Mouse (Mus musculus): Measurements from ENCODE around the gene Uqcrfs1. TPM values are rescaled to one million over a fixed set of nuclear protein-coding genes. Genes with fewer than 3 reads are reported as not detected.

Uqcrfs1 gene
- polyA plus RNA-seq, 1 experiment from 2014 or later, result 338 TPM

- H3K9me3 ChIP-seq (ENCODE audit: low read length), result no peaks in the 10 kb centered on the region
- WGBS, result 84% methylated on average over 5 of the region's 5 CpGs
- H3K36me3 ChIP-seq (ENCODE audit: insufficient read depth, low read length), result no peaks in the 10 kb centered on the region
- H3K4me1 ChIP-seq (ENCODE audit: insufficient read depth, low read length), result no peaks in the 10 kb centered on the region
- no peak overlapping the region for H3K27ac ChIP-seq (ENCODE audit: low read length)
- no peak overlapping the region for H3K4me3 ChIP-seq (ENCODE audit: low read length)
- ATAC-seq (ENCODE audit: low FRiP score, low TSS enrichment), result no peak
- H3K9ac ChIP-seq (replicated peaks; ENCODE audit: low read length), result no peak overlapping the region
- H3K4me2 ChIP-seq (replicated peaks; ENCODE audit: low read depth, low read length), result no peak overlapping the region
- H3K27me3 ChIP-seq (ENCODE audit: insufficient read depth, low read length), result no peaks in the 10 kb centered on the region
These were observed 14.9 kb upstream of the Uqcrfs1 start for GRCm38 (mm10) chr13:30560052-30560451.

- no peaks in the 10 kb centered on the region for H3K27me3 ChIP-seq (ENCODE audit: insufficient read depth, low read length)
- no peaks in the 10 kb centered on the region for H3K9me3 ChIP-seq (ENCODE audit: low read length)
- no peak for ATAC-seq (ENCODE audit: low FRiP score, low TSS enrichment)
- H3K4me1 ChIP-seq (ENCODE audit: insufficient read depth, low read length), result no peaks in the 10 kb centered on the region
- WGBS, result 81% methylated on average over 2 of the region's 2 CpGs
- H3K36me3 ChIP-seq (ENCODE audit: insufficient read depth, low read length), result no peaks in the 10 kb centered on the region
- no peak overlapping the region for H3K27ac ChIP-seq (ENCODE audit: low read length)
- no peak overlapping the region for H3K4me2 ChIP-seq (replicated peaks; ENCODE audit: low read depth, low read length)
- H3K4me3 ChIP-seq (ENCODE audit: low read length), result no peak overlapping the region
- no peak overlapping the region for H3K9ac ChIP-seq (replicated peaks; ENCODE audit: low read length)
These were observed 12.6 kb upstream of the Uqcrfs1 start for GRCm38 (mm10) chr13:30557751-30558150.

GRCm38 (mm10) chr13:30553051-30553587 is 8.0 kb upstream of the Uqcrfs1 start:
- Histone ChIP-seq H3K36me3 (ENCODE audit: insufficient read depth, low read length) (no peaks in the 10 kb centered on the region), H3K4me3 (ENCODE audit: low read length) (no peak overlapping the region), H3K4me2 (replicated peaks; ENCODE audit: low read depth, low read length) (no peak overlapping the region), H3K9ac (replicated peaks; ENCODE audit: low read length) (no peak overlapping the region), H3K9me3 (ENCODE audit: low read length) (no peaks in the 10 kb centered on the region), H3K27ac (ENCODE audit: low read length) (no peak overlapping the region), H3K4me1 (ENCODE audit: insufficient read depth, low read length) (no peaks in the 10 kb centered on the region), H3K27me3 (ENCODE audit: insufficient read depth, low read length) (no peaks in the 10 kb centered on the region)
- 34% methylated on average over 5 of the region's 5 CpGs for WGBS
- ATAC-seq (ENCODE audit: low FRiP score, low TSS enrichment), result no peak

GRCm38 (mm10) chr13:30549339-30549738 is 4.2 kb upstream of the Uqcrfs1 start:
- Histone ChIP-seq H3K27ac (ENCODE audit: low read length) (no peak overlapping the region), H3K4me3 (ENCODE audit: low read length) (no peak overlapping the region), H3K27me3 (ENCODE audit: insufficient read depth, low read length) (no peaks in the 10 kb centered on the region), H3K36me3 (ENCODE audit: insufficient read depth, low read length) (no peaks in the 10 kb centered on the region), H3K4me1 (ENCODE audit: insufficient read depth, low read length) (peaks cover 5% of the 10 kb centered on the region), H3K9ac (replicated peaks; ENCODE audit: low read length) (no peak overlapping the region), H3K4me2 (replicated peaks; ENCODE audit: low read depth, low read length) (no peak overlapping the region), H3K9me3 (ENCODE audit: low read length) (no peaks in the 10 kb centered on the region)
- no peak for ATAC-seq (ENCODE audit: low FRiP score, low TSS enrichment)
- WGBS, result 80% methylated on average over 5 of the region's 5 CpGs

GRCm38 (mm10) chr13:30548835-30549234 is 3.7 kb upstream of the Uqcrfs1 start:
- Histone ChIP-seq H3K4me3 (ENCODE audit: low read length) (no peak overlapping the region), H3K36me3 (ENCODE audit: insufficient read depth, low read length) (no peaks in the 10 kb centered on the region), H3K27ac (ENCODE audit: low read length) (no peak overlapping the region), H3K9me3 (ENCODE audit: low read length) (no peaks in the 10 kb centered on the region), H3K4me1 (ENCODE audit: insufficient read depth, low read length) (peaks cover 10% of the 10 kb centered on the region), H3K4me2 (replicated peaks; ENCODE audit: low read depth, low read length) (no peak overlapping the region), H3K9ac (replicated peaks; ENCODE audit: low read length) (no peak overlapping the region), H3K27me3 (ENCODE audit: insufficient read depth, low read length) (no peaks in the 10 kb centered on the region)
- no peak for ATAC-seq (ENCODE audit: low FRiP score, low TSS enrichment)
- 25% methylated on average over 2 of the region's 2 CpGs for WGBS

- no peak; the same call in 1 of the 2 replicates for ATAC-seq (ENCODE audit: low FRiP score, low TSS enrichment)
- Histone ChIP-seq H3K9me3 (ENCODE audit: low read length) (no peaks in the 10 kb centered on the region), H3K27me3 (ENCODE audit: insufficient read depth, low read length) (no peaks in the 10 kb centered on the region), H3K36me3 (ENCODE audit: insufficient read depth, low read length) (no peaks in the 10 kb centered on the region), H3K9ac (replicated peaks; ENCODE audit: low read length) (no peak overlapping the region), H3K4me1 (ENCODE audit: insufficient read depth, low read length) (no peaks in the 10 kb centered on the region), H3K4me3 (ENCODE audit: low read length) (no peak overlapping the region), H3K27ac (ENCODE audit: low read length) (no peak overlapping the region), H3K4me2 (replicated peaks; ENCODE audit: low read depth, low read length) (no peak overlapping the region)
- 9% methylated on average over 5 of the region's 5 CpGs for WGBS
These were observed 14.4 kb downstream of the Uqcrfs1 start for GRCm38 (mm10) chr13:30530761-30531160.

- Histone ChIP-seq H3K9ac (replicated peaks; ENCODE audit: low read length) (no peak overlapping the region), H3K27ac (ENCODE audit: low read length) (no peak overlapping the region), H3K36me3 (ENCODE audit: insufficient read depth, low read length) (no peaks in the 10 kb centered on the region), H3K4me2 (replicated peaks; ENCODE audit: low read depth, low read length) (no peak overlapping the region), H3K9me3 (ENCODE audit: low read length) (no peaks in the 10 kb centered on the region), H3K4me1 (ENCODE audit: insufficient read depth, low read length) (no peaks in the 10 kb centered on the region), H3K4me3 (ENCODE audit: low read length) (no peak overlapping the region), H3K27me3 (ENCODE audit: insufficient read depth, low read length) (no peaks in the 10 kb centered on the region)
- ATAC-seq (ENCODE audit: low FRiP score, low TSS enrichment), result no peak
- WGBS, result 92% methylated on average over 8 of the region's 8 CpGs
These were observed 20.2 kb downstream of the Uqcrfs1 start for GRCm38 (mm10) chr13:30524961-30525360.

- WGBS, result 88% methylated on average over 9 of the region's 9 CpGs
- H3K27me3 ChIP-seq (ENCODE audit: insufficient read depth, low read length), result no peaks in the 10 kb centered on the region
- H3K9me3 ChIP-seq (ENCODE audit: low read length), result no peaks in the 10 kb centered on the region
- H3K27ac ChIP-seq (ENCODE audit: low read length), result no peak overlapping the region
- H3K36me3 ChIP-seq (ENCODE audit: insufficient read depth, low read length), result no peaks in the 10 kb centered on the region
- no peak overlapping the region for H3K4me3 ChIP-seq (ENCODE audit: low read length)
- H3K4me2 ChIP-seq (replicated peaks; ENCODE audit: low read depth, low read length), result no peak overlapping the region
- H3K4me1 ChIP-seq (ENCODE audit: insufficient read depth, low read length), result no peaks in the 10 kb centered on the region
- ATAC-seq (ENCODE audit: low FRiP score, low TSS enrichment), result no peak
- H3K9ac ChIP-seq (replicated peaks; ENCODE audit: low read length), result no peak overlapping the region
These were observed 21.2 kb downstream of the Uqcrfs1 start for GRCm38 (mm10) chr13:30523971-30524370.

- no peak for ATAC-seq (ENCODE audit: low FRiP score, low TSS enrichment)
- Histone ChIP-seq H3K4me1 (ENCODE audit: insufficient read depth, low read length) (no peaks in the 10 kb centered on the region), H3K4me3 (ENCODE audit: low read length) (no peak overlapping the region), H3K9ac (replicated peaks; ENCODE audit: low read length) (no peak overlapping the region), H3K27ac (ENCODE audit: low read length) (no peak overlapping the region), H3K27me3 (ENCODE audit: insufficient read depth, low read length) (no peaks in the 10 kb centered on the region), H3K4me2 (replicated peaks; ENCODE audit: low read depth, low read length) (no peak overlapping the region), H3K9me3 (ENCODE audit: low read length) (no peaks in the 10 kb centered on the region), H3K36me3 (ENCODE audit: insufficient read depth, low read length) (no peaks in the 10 kb centered on the region)
- 89% methylated on average over 5 of the region's 5 CpGs for WGBS
These were observed 21.8 kb downstream of the Uqcrfs1 start for GRCm38 (mm10) chr13:30523246-30523891.

GRCm38 (mm10) chr13:30521282-30521902 is 23.8 kb downstream of the Uqcrfs1 start:
- H3K4me2 ChIP-seq (replicated peaks; ENCODE audit: low read depth, low read length), result no peak overlapping the region
- no peak for ATAC-seq (ENCODE audit: low FRiP score, low TSS enrichment)
- H3K4me1 ChIP-seq (ENCODE audit: insufficient read depth, low read length), result no peaks in the 10 kb centered on the region
- 68% methylated on average over 16 of the region's 16 CpGs for WGBS
- no peak overlapping the region for H3K27ac ChIP-seq (ENCODE audit: low read length)
- H3K9ac ChIP-seq (replicated peaks; ENCODE audit: low read length), result no peak overlapping the region
- H3K27me3 ChIP-seq (ENCODE audit: insufficient read depth, low read length), result no peaks in the 10 kb centered on the region
- H3K36me3 ChIP-seq (ENCODE audit: insufficient read depth, low read length), result no peaks in the 10 kb centered on the region
- H3K9me3 ChIP-seq (ENCODE audit: low read length), result no peaks in the 10 kb centered on the region
- H3K4me3 ChIP-seq (ENCODE audit: low read length), result no peak overlapping the region

All from kidney, embryonic 16.5 days (tissue).